Mouse (Mus musculus) embryonic stem cell, embryonic (primary cell): ENCODE measurements around the gene Hist1h1e.

ENCODE experiments used
- CTCF ChIA-PET, 4 experiments: fragments of 300-600 bp in 2 of 4; fragments of 350-600 bp in 2 of 4; sonication (Branson Sonifier 250); formaldehyde crosslinking; loops; one replicate each; lab custom pipeline; 2022; ENCODE audit warnings: inconsistent platforms in 2 of 4; lab: Charles Lee
- POLR2A ChIA-PET, 4 experiments: fragments of 300-600 bp in 2 of 4; fragments of 350-600 bp in 2 of 4; sonication (Branson Sonifier 250); formaldehyde crosslinking; loops; one replicate each; lab custom pipeline; 2022; ENCODE audit warnings: antibody characterized with exemption in 4 of 4, inconsistent platforms in 1 of 4; lab: Charles Lee

The Hist1h1e gene

DNA sequence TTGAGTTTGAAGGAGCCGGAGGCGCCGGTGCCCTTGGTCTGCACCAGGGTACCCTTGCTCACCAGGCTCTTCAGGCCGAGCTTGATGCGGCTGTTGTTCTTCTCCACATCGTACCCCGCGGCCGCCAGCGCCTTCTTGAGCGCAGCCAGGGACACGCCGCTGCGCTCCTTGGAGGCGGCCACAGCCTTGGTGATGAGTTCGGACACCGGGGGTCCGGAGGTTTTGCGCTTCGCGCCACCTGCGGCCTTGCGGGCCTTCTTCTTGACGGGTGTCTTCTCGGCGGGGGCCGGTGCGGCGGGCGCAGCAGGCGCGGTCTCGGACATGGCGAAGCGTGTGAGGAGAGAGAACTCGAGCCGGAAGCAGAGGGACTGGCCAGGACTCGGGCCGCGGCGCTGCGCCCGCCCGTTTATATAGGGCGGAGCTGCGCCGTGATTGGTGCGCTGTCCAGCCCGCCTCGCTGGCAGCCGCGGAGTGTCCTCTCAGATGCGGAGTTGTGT lies at the start of gene Hist1h1e:
Gene Hist1h1e, minus strand, starts transcription at position 384 of the 497 bp plus-strand sequence.
- POLR2A ChIA-PET = interaction anchor here (0.6 to 10.9 kb wide), 114 partner anchors 7 to 1869 kb away, joined by 3 to 192 read pairs (median 7); partner anchors contain the start of genes Hist1h1c (in 4 of the 4), Hist1h4d (in 4 of the 4), Hist1h1a (in 3 of the 4) and Hist1h2ac (in 3 of the 4)
- CTCF ChIA-PET = interaction anchor here (0.5 to 1.6 kb wide), 7 partner anchors 9 to 1245 kb away, joined by 3 to 8 read pairs (median 4); partner anchors contain the start of gene Hist1h4c (in 1 of the 4)

DNA sequence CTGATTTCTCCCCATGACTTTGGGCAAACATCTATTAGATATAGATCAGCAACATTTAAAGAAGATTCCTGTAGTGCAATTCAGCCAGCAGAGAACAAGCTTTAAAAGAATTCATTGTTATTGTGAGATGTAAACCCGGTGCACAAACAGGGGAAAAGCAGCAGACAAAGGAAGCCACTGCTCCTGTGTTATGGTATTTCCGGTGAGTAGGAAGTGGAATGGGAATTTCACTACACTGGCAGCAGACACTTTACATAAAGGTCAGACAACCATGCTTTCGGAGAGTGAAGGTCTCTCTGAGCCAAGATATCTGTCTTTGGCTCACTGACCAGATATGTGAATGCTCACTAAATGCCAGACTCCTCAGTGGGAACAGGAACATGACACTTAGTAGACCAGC lies 40.2 kb upstream of the Hist1h1e start:
- POLR2A ChIA-PET = interaction anchor here in 3 of 4 experiments (0.8 to 14.2 kb wide), 8 partner anchors 20 to 107 kb away, joined by 3 to 92 read pairs (median 4); partner anchors contain the start of genes Hist1h2ac (in 3 of the 3), Hist1h2bc (in 3 of the 3), Hist1h2be (in 1 of the 3) and Hist1h4a (in 1 of the 3)
- CTCF ChIA-PET = no interaction called here

DNA sequence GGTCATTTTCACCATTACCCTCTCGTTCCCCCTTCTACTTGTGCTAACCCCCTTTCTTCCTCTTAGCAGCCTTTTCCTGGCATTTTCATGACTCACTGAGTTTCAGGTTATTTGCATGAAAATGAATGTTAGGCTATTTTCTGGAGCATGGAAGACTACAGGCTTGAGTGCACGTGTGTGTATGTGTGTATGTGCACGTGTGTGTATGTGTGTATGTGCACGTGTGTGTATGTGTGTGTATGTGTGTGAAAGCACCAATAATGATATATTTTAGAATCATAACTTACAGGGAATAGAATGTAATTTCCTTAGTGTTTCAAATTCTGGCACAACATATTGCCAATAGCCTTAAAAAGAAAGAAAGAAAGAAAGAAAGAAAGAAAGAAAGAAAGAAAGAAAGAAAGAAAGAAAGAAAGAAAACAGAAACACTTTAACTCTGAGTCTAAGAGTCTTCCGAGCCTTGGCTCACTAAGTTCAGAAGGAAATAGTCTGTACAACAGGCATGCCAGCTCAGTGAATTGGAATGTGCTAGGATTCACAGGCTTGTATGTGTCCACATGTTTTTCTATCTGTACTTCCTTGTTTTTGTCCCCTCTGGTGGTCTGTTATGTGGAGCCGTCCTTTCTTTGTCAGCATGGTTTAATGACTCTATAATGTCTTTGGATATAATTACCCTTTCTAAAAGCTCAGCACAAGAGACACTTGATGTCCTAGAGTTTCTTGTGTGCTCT lies 37.4 kb upstream of the Hist1h1e start:
- ChIA-PET CTCF (no interaction called here), POLR2A (interaction anchor here in 3 of 4 experiments (0.9 to 14.2 kb wide), 3 partner anchors 23 to 24 kb away, joined by 3 to 92 read pairs (median 14); partner anchors contain the start of genes Hist1h2ac (in 3 of the 3) and Hist1h2bc (in 3 of the 3))

DNA sequence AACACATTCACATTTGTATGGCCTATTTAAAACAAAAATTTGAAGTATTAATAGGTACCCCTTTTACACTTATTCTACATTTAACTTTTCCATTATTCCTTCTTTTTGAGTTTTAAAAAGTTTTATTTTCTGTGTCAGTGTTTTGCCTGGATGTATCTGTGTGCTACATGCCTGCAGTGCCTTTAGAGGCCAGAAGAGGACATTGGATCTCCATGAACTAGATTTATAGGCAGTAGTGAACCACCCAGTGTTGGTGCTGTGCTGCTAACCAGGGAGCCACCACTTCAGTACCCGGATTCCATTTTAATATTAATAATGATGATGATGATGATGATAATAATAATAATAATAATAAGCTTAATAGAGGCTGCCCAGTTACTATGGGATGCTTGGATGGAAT lies 8.3 kb upstream of the Hist1h1e start:
- ChIA-PET POLR2A (interaction anchor here in 3 of 4 experiments (0.6 to 4.5 kb wide), 9 partner anchors 9 to 166 kb away, joined by 3 to 21 read pairs (median 4); partner anchors contain the start of genes Hist1h1a (in 1 of the 3), Hist1h1e (in 1 of the 3), Hist1h2ac (in 1 of the 3) and Hist1h2bc (in 1 of the 3)), CTCF (interaction anchor here in 1 of 4 experiments (0.5 to 1.4 kb wide), 2 partner anchors 9 to 162 kb away, joined by 3 read pairs; no protein-coding TSS in a partner anchor)

DNA sequence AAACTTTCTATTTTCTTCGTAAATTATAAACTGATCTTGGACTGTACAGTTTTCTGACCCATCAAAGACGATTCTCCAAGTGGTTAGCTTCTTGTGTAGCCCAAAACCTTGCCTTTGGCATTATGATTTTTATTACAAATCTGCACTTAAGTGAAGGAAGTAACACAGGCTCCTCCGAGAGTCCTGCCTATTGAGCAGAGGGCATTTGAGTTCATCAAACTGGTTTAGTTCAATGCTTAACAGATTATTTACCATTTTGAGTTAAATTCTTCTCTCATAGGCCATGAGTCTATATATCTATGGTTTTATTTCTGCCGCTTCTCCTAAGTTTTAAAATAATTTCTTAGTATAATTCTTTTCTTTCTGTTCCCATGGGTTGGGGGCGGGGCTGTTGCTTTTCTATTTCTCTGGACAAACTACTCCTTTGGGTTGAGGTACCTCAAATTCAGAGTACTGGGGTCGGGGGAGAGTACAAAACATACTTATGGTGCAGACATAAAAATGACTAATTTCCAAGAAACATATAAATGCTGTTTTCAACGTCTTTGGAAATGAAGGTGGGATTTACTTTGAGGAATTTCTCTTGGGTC lies 598 bp upstream of the Hist1h1e start:
- POLR2A ChIA-PET = interaction anchor here (0.6 to 10.9 kb wide), 54 partner anchors 9 to 1580 kb away, joined by 3 to 192 read pairs (median 16); partner anchors contain the start of genes Hist1h4d (in 4 of the 4), Hist1h2ac (in 3 of the 4), Hist1h2ae (in 3 of the 4) and Hist1h2bc (in 3 of the 4)
- CTCF ChIA-PET = interaction anchor here in 1 of 4 experiments (0.5 kb wide), 1 partner anchor 1246 kb away, joined by 3 read pairs; no protein-coding TSS in a partner anchor

DNA sequence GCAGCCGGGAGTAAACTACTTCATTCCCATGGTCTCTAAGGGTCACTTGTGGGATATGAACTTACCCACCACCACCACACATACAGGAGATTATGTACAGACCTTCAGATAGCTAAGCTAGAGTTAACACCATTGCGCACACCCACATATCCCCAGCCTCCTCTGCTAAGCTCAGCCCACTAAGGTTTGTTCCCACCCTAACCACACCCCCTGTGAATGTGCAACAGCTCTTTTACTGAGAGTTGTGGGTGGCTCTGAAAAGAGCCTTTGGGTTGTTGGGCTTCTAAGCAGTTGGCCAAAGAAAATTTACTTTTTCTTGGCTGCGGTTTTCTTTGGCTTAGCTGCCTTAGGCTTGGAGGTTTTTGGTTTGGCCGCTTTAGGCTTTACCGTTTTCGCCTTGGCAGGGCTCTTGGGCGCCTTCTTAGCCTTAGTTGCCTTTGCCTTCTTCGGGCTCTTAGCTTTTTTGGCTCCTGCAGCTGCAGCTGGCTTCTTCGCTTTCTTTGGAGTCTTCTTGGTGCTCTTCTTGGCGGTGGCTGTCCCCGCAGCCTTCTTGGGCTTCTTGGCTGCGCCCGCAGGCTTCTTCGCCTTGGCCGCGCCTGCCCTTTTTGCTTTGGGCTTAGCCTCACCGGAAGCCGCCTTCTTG lies 705 bp downstream of the Hist1h1e start:
- CTCF ChIA-PET = interaction anchor here (0.6 to 1.6 kb wide), 11 partner anchors 9 to 1692 kb away, joined by 3 to 8 read pairs (median 4); partner anchors contain the start of gene Hist1h4c (in 2 of the 4)
- POLR2A ChIA-PET = interaction anchor here (0.6 to 10.9 kb wide), 138 partner anchors 8 to 1868 kb away, joined by 3 to 192 read pairs (median 6); partner anchors contain the start of genes Hist1h1c (in 4 of the 4), Hist1h2ac (in 4 of the 4), Hist1h2ae (in 4 of the 4) and Hist1h2bc (in 4 of the 4)

DNA sequence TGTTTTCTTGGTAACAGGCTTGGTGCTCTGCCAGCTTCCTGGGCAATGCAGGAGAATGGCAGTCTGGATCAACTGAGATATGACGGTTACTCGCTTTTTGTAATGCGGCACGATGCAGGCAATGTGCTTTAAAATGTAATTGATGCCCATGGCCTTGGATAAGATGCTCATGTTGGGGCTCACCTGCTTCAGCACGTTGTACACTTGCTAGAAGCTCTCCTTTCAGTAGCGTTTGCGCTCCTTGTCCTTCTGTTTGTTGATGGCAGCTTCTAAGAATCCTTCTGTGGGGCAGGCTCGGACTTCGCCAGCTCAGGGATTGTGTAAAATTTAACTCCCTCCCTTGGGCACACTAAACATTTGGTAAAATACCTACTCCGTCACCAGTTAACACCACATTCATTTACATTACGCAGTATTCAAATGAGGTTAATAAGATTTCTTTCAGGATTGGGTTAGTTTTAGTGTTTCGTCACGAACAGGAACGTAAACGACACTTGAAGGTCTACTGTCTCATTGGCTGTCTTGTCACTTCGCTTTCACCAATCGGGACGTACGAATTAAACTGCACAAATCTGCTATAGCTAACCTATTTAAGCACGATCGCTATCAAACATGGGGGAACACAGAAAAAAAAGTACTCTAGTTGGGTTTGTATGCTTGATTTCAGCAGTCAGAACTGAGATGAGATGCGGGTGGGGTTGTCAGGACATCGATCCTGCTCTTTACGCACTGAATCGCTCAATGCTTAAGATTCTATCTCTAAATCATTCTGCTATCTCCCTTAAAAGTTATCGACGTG lies 1.4 kb downstream of the Hist1h1e start, which contains the start of gene Hist1h2be:
Gene Hist1h2be, minus strand, starts transcription at position 392 of the 799 bp plus-strand sequence.
- ChIA-PET CTCF (interaction anchor here (0.6 to 1.6 kb wide), 9 partner anchors 10 to 1691 kb away, joined by 3 to 8 read pairs (median 4); partner anchors contain the start of gene Hist1h4c (in 2 of the 4)), POLR2A (interaction anchor here (0.6 to 10.9 kb wide), 142 partner anchors 9 to 1868 kb away, joined by 3 to 192 read pairs (median 6); partner anchors contain the start of genes Hist1h1c (in 4 of the 4), Hist1h2ac (in 4 of the 4), Hist1h2bc (in 4 of the 4) and Hist1h4d (in 4 of the 4))

DNA sequence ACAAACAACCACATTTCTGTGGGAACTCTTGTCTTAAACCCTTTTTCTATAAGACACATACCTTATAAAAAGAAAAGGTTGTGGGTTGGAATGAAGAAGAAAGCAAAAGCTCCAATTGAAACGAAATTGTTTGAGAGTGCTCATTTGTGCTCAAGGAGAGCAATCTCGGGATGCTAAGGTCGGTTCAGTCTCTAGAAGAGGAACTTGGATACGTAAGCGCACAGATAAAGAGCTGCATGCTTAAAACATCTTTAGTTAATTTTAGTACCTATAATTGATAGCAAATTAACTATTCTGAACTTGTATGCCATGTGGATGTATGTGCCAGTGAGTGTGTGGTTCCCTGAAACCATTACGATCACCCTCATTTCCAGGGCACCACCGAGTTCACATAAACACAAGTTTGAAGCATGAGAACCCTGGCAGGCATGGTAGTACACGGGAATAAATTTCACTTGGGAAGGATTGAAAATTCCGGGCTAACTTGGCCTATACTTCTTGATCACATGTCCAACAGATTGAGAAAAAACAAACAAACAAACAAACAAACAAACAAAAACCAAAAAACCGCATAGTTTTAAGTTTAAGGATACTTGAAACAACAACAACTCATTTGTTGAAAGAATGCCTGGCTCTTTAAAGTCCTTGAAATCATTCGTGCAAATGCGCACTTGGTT lies 2.2 kb downstream of the Hist1h1e start:
- ChIA-PET CTCF (no interaction called here), POLR2A (interaction anchor here (0.9 to 10.9 kb wide), 62 partner anchors 8 to 1585 kb away, joined by 3 to 192 read pairs (median 16); partner anchors contain the start of genes Hist1h2ac (in 4 of the 4), Hist1h2bc (in 4 of the 4), Hist1h1c (in 3 of the 4) and Hist1h4c (in 3 of the 4))

DNA sequence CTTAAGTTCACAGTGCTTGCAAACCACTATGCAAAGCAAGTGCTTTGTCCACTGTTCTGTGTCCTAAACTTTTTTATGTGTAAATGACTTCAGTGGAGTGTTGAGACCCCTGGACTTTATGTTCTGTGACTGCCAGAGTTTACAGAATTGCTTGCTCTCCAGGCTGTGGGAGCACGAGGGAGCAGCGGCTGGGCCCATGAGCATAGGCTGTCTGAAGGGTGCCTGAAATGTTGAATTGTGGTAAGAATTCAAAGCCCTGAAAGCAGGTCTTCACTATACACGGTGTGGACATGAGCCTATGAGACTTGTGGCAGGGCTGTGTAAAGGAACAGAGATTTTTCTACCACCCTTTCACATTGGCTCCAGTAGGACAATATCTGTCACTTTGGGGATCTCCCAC lies 10.7 kb downstream of the Hist1h1e start:
- POLR2A ChIA-PET = interaction anchor here in 2 of 4 experiments (1.1 to 1.9 kb wide), 4 partner anchors 10 to 72 kb away, joined by 3 to 9 read pairs (median 6); partner anchors contain the start of genes Hist1h2be (in 2 of the 2), Hist1h2ac (in 1 of the 2) and Hist1h2bc (in 1 of the 2)
- CTCF ChIA-PET = no interaction called here

DNA sequence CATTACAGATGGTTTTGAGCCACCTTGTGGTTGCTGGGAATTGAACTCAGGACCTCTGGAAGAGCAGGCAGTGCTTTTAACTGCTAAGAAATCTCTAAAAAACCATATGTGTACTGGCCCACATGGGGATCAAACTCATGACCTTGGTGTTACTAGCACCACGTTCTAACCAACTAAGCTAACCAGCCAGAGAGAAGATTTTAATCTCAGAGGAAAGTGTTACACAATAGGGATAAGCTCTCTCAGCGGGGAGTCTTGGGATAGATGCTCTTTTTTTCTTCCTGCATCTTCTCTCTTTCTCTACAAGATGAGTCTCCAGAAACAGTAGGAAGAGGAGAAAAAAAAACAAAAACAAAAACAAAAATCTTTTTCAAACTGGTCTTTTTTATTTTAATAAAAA lies 12.0 kb downstream of the Hist1h1e start:
- ChIA-PET CTCF (interaction anchor here in 3 of 4 experiments (0.7 to 1.2 kb wide), 3 partner anchors 11 to 84 kb away, joined by 3 to 5 read pairs (median 4); no protein-coding TSS in a partner anchor), POLR2A (interaction anchor here in 3 of 4 experiments (0.7 to 2.7 kb wide), 20 partner anchors 9 to 1272 kb away, joined by 3 to 25 read pairs (median 4); partner anchors contain the start of genes Hist1h2be (in 3 of the 3), Hist1h1e (in 2 of the 3), Hist1h2ac (in 2 of the 3) and Hist1h2bc (in 2 of the 3))

DNA sequence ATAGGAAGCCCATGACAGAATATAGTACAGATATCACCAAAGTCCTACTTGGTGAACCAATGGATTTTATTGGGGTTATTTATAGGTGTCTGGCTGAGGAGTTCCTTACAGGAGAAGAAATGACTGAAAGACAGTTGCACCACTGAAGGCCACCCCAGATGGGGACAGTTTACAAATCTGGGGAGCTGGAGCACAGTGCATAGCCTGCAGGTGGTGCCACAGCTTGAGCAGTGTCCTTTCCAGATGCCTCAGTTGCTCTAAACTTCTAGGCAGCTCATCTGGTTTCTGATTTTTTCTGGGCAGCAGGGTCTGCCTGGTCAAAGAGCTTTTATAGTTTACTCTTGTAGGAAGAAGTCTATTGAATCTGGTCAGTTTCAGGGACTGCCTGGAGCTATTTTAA lies 12.5 kb downstream of the Hist1h1e start:
- ChIA-PET POLR2A (interaction anchor here in 3 of 4 experiments (0.7 to 2.7 kb wide), 22 partner anchors 9 to 1271 kb away, joined by 3 to 25 read pairs (median 4); partner anchors contain the start of genes Hist1h2be (in 3 of the 3), Hist1h1e (in 2 of the 3), Hist1h2ac (in 2 of the 3) and Hist1h2bc (in 2 of the 3)), CTCF (interaction anchor here in 3 of 4 experiments (0.7 to 1.2 kb wide), 3 partner anchors 12 to 83 kb away, joined by 3 to 5 read pairs (median 4); no protein-coding TSS in a partner anchor)

DNA sequence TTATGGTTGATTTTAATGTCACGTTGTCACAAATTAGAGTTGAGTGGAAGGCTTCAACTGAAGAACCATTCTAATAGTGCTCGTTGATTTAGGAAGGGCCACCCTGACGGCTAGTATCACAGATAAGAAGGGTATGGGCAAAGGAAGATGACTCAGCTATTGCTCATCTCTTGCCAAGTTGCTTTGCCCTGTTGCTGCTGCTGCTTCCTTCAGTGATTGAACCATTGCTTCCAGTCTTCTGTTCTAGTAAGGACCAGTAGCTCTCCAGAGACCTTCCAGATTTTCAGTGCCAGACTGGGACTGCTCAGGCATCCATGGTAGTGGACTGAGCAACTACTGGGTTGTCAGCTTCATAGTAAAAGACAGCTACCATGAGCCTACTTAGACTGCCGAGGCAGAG lies 13.1 kb downstream of the Hist1h1e start:
- CTCF ChIA-PET = no interaction called here

DNA sequence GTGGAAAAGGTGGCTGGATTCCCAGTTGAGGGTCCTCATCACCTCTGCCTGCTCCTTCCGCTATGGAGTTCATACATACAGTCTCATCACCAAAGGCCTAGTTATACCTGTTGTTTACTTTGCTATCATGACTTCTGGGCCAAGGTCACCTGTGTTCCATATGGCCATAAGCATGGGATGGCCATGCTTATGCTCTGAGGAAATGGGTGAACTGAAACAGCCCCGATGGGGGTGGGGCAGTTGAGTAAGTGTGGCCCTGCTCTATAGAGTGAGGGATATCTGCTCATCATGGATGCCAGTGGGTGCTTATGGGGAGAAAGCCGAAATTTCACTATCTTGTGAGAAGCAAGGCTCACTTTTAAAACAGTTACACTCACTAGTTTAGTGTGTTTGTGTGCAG lies 17.3 kb downstream of the Hist1h1e start:
- POLR2A ChIA-PET = interaction anchor here (0.8 to 29.6 kb wide), 18 partner anchors 10 to 91 kb away, joined by 3 to 794 read pairs (median 4); partner anchors contain the start of genes Hist1h2be (in 2 of the 4), Hist1h4h (in 2 of the 4), Hist1h1e (in 1 of the 4) and Hist1h2ac (in 1 of the 4)
- CTCF ChIA-PET = no interaction called here

More for the DNA sequence above, 13.1 kb downstream of the Hist1h1e start:
- POLR2A ChIA-PET = interaction anchor here in 3 of 4 experiments (1.0 to 2.7 kb wide), 13 partner anchors 8 to 130 kb away, joined by 3 to 25 read pairs (median 5); partner anchors contain the start of genes Hist1h2be (in 3 of the 3), Hist1h1e (in 2 of the 3), Hist1h1c (in 1 of the 3) and Hist1h2ac (in 1 of the 3)

DNA sequence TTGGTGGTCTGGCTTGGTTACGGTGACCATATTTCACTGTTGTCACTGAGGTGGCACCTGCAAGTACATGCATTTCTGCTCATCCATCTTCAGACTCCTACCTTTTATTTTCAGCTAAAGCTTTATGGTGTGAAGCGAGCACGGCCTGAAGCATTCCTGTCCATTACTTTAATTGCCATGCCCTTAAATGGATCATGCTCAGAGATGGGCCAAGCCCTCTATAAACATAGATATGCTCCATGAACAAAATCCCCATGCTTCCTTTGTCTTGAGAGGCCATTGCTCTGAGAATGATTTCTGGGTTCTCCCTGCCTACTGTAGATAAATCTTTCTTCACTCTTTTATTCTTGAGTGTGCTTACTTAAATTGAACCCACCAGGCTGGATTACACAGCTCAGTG lies 17.9 kb downstream of the Hist1h1e start:
- ChIA-PET CTCF (no interaction called here), POLR2A (interaction anchor here in 3 of 4 experiments (0.7 to 29.6 kb wide), 14 partner anchors 10 to 80 kb away, joined by 3 to 794 read pairs (median 4); partner anchors contain the start of genes Hist1h2be (in 2 of the 3), Hist1h4h (in 2 of the 3), Hist1h1e (in 1 of the 3) and Hist1h2ac (in 1 of the 3))
